Mouse (Mus musculus) forebrain, embryonic 14.5 days (tissue): ENCODE measurements around the gene Ccdc85c. TPM values are rescaled to one million over a fixed set of nuclear protein-coding genes. Genes with fewer than 3 reads are reported as not detected.

Source experiments
- ATAC-seq: fragments of 200-750 bp; cut with Nextera tagmentation; 2 replicates; pipeline ENCODE4 v1.8.0; 2017; ENCODE audit warnings: mild to moderate bottlenecking, moderate library complexity
- DNase-seq: peaks from one replicate; pipeline ENCODE4 v3.0.0-alpha.2; 2015; ENCODE audit warnings: low spot score
- H3K27ac ChIP-seq: fragments of 300-500 bp; sonication (generic); 2 replicates; pipeline ENCODE4 v1.5.1; 2014; ENCODE audit warnings: low read depth, mild to moderate bottlenecking, control low read depth, low read length, moderate library complexity
- H3K27me3 ChIP-seq: fragments of 300-500 bp; sonication (generic); replicated peaks from 2 replicates; pipeline ENCODE4 v1.6.1; 2014; ENCODE audit warnings: low read length, control low read depth, mixed read lengths; ENCODE audit not compliant: control insufficient read depth, insufficient read depth
- H3K36me3 ChIP-seq: fragments of 300-500 bp; sonication (generic); 2 replicates; pipeline ENCODE4 v1.6.1; 2014; ENCODE audit warnings: low read length, control low read depth; ENCODE audit not compliant: control insufficient read depth, insufficient read depth
- H3K4me1 ChIP-seq: fragments of 300-500 bp; sonication (generic); 2 replicates; pipeline ENCODE4 v1.6.1; 2014; ENCODE audit warnings: antibody characterized with exemption, low read length, control low read depth; ENCODE audit not compliant: control insufficient read depth, insufficient read depth
- H3K4me2 ChIP-seq: fragments of 300-500 bp; sonication (generic); 2 replicates; pipeline ENCODE4 v1.6.1; 2014; ENCODE audit warnings: mild to moderate bottlenecking, control low read depth, low read length
- H3K4me3 ChIP-seq: fragments of 300-500 bp; sonication (generic); 2 replicates; pipeline ENCODE4 v1.5.1; 2014; ENCODE audit warnings: low read depth, low read length, control low read depth
- H3K9ac ChIP-seq: fragments of 300-500 bp; sonication (generic); 2 replicates; pipeline ENCODE4 v1.6.1; 2014; ENCODE audit warnings: mild to moderate bottlenecking, low read length, control low read depth, moderate library complexity
- H3K9me3 ChIP-seq: fragments of 300-500 bp; sonication (generic); replicated peaks from 2 replicates; pipeline ENCODE4 v1.6.1; 2016; ENCODE audit warnings: low read length, control low read depth, mixed read lengths; ENCODE audit not compliant: control insufficient read depth
- WGBS: fragments of 180-500 bp; shearing (Covaris S2); extraction: QIAGEN DNeasy Blood & Tissue Kit; methylation state at CpG from one replicate; pipeline ENCODE4 v1.1.7; 2014; 5-methylcytosine and 5-hydroxymethylcytosine counted together
- polyA plus RNA-seq: library from polyadenylated mRNA; unstranded; fragments of >200 nt; fragmentation: Nextera tagmentation; extraction: Ambion mirVana; gene quantifications from 2 replicates; pipeline ENCODE4 v1.2.1, GENCODE M21; 2014

Gene Ccdc85c
- polyA plus RNA-seq, 1 experiment from 2014 or later: 14.5 TPM

DNA sequence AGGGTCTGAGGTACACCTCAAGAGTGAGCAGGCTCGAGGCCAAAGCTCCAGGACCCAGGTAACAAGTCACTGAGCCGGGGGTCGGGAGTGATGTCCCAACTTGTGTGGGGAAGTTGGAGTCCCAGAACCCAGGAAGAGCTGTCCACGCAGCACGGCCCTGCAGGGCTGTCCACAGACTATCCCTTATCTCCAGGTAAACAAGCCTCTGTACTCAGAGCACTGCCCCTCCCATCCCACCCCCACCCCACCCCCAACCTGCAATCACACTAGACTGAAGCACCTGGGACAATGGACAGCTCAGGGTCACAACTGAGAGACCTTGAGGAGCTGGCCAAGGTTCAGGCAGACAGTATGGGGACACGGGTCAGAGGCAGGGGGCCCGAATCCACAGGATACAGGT lies 10.3 kb downstream of the Ccdc85c start:
- no peaks in the 10 kb centered on the region for H3K27me3 ChIP-seq
- no peak; the same call in 1 of the 2 replicates for ATAC-seq
- peaks cover 29% of the 10 kb centered on the region for H3K4me1 ChIP-seq
- H3K27ac ChIP-seq: 0 out of 2 replicates have a peak overlapping the region, but pooled peaks have one; percentile 22
- H3K4me3 ChIP-seq: no peak overlapping the region
- no peaks in the 10 kb centered on the region for H3K9me3 ChIP-seq
- H3K9ac ChIP-seq: no peak overlapping the region
- no peak for DNase-seq
- H3K4me2 ChIP-seq: no peak overlapping the region
- H3K36me3 ChIP-seq: no peaks in the 10 kb centered on the region
- 77% methylated on average over 7 of the region's 7 CpGs for WGBS

DNA sequence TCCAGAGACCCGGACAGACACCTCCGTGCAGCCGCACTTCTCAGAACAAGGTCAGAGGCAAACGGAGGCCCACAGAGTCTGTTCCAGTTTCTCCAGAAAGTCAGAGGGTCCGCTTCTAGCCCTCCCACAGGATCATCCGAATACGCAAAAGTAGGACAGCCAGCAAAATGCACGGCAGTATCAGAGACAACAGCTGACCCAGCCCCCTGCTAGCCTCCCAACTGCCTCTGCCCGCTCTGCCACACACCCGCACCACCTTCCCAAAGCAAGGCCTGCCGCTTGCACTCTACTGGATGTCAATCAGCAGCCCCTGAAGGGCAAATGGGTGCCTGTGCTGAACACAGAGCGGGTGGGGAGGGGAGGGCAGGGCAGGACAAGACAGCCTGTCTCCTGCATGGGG lies 14.3 kb downstream of the Ccdc85c start:
- H3K4me3 ChIP-seq: no peak overlapping the region
- no peak overlapping the region for H3K4me2 ChIP-seq
- 86% methylated on average over 12 of the region's 12 CpGs for WGBS
- H3K4me1 ChIP-seq: peaks cover 33% of the 10 kb centered on the region
- no peaks in the 10 kb centered on the region for H3K27me3 ChIP-seq
- DNase-seq (no peak), ATAC-seq (no peak)
- no peaks in the 10 kb centered on the region for H3K36me3 ChIP-seq
- no peaks in the 10 kb centered on the region for H3K9me3 ChIP-seq
- no peak overlapping the region for H3K9ac ChIP-seq
- H3K27ac ChIP-seq: no peak overlapping the region

DNA sequence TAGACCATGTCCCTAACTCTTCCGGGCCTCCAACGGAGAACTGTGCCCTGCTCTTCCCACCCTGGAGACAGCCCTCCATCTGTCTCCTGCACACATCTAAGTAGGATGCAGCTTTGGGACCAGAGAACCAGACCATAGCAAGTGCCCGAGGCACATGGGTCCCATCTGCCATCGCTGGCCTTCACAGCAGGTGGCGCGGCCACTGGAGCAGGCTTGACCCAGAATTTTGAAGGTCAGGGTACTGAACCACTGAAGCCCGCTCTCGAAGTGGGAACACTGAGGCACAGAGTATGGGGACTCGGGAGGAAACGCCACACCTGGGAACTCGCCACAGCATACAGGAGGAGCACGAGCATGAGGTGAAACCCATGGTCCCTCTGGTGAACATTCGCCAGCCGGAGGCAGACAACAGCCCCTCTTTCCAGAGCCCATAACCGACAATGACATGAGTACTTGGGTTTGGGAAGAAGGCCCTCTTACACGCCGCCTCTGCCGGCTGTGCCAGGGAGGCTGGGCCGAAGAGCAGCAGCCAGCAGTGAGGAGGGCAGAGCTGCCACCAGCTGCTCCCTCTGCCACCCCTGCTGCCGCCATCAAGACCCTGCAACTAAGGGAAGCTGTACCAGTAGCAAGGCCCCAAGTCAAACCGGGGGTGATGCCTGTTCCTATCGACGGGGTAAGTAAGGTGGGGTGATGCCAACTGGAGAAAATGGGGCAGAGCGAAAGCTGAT lies 15.7 kb downstream of the Ccdc85c start:
- H3K36me3 ChIP-seq: no peaks in the 10 kb centered on the region
- H3K4me2 ChIP-seq: no peak overlapping the region
- ATAC-seq (no peak), DNase-seq (no peak)
- H3K4me1 ChIP-seq: peaks cover 29% of the 10 kb centered on the region
- H3K27me3 ChIP-seq: no peaks in the 10 kb centered on the region
- WGBS: 85% methylated on average over 24 of the region's 24 CpGs
- no peaks in the 10 kb centered on the region for H3K9me3 ChIP-seq
- H3K9ac ChIP-seq: no peak overlapping the region
- H3K27ac ChIP-seq: peak overlapping the region; percentile 5; the same call in 1 of the 2 replicates
- H3K4me3 ChIP-seq: no peak overlapping the region

DNA sequence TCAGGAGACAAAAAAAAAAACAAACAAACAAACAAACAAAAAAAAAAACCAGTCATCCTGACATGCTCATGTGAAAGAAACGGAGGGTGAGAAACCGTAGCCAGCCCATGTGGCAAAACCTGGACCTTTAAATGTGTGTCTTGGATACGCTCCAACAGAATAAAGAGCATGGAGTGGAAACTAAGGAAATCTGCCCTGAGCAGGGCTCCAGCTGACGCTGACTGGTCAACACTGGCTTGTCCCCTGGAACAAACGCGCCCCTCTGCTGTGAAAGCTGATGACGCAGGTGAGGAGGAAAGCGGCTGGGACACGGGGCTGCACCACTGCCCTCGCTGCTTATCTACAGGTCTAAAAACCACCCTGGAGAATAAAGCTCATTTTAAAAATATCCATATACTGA lies 18.5 kb downstream of the Ccdc85c start:
- Histone ChIP-seq H3K27me3 (no peaks in the 10 kb centered on the region), H3K4me1 (peaks cover 25% of the 10 kb centered on the region), H3K4me2 (no peak overlapping the region), H3K36me3 (no peaks in the 10 kb centered on the region), H3K27ac (no peak overlapping the region), H3K4me3 (no peak overlapping the region), H3K9ac (no peak overlapping the region), H3K9me3 (no peaks in the 10 kb centered on the region)
- WGBS: 49% methylated on average over 10 of the region's 10 CpGs
- DNase-seq (peak; percentile 46), ATAC-seq (no peak)

DNA sequence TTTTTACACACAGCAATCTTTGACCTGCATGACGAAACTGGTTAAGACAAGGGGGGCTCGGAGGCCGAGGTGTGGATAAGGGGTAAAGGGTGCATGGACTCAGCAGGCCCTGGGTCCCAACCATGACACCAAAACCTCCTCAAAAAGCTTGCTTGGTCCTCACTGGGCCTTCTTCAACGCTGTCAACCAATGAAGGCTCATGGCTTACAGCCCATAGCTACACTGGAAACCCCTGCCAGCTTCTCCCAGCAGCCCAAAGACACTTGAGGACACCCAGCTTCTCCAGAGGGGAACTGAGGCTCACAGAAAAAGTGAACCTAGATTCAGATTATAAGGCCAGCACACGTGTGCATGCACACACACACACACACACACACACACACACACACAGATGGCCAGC lies 19.3 kb downstream of the Ccdc85c start:
- no peak overlapping the region for H3K9ac ChIP-seq
- no peak overlapping the region for H3K4me2 ChIP-seq

DNA sequence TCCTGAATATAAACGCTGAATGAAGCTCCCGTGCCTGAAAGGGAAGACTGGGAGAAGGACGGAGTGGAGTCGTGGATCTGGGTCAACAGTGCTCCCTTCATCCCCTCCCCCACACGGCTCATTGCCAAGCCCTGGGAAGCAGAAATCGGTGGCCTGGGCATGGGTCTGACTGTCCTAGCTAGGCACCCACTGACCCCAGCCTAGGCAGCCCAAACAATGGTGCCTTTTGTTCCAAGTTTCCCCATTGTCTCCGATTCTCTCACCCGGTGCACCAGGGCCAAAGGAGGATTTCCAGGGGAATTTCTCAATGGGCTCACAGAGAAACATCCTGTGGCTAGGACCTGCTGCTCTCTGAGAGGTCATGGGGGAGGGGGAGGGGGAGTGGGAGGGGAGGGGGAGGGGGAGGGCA lies 19.7 kb downstream of the Ccdc85c start:
- no peaks in the 10 kb centered on the region for H3K27me3 ChIP-seq
- H3K4me1 ChIP-seq: peaks cover 25% of the 10 kb centered on the region
- H3K9ac ChIP-seq: peak overlapping the region; percentile 13; the same call in 1 of the 2 replicates
- ATAC-seq: peak; percentile 24; the same call in 1 of the 2 replicates
- 1% methylated on average over 8 of the region's 8 CpGs for WGBS
- H3K4me2 ChIP-seq: no peak overlapping the region
- no peak overlapping the region for H3K4me3 ChIP-seq
- H3K9me3 ChIP-seq: no peaks in the 10 kb centered on the region
- DNase-seq: peak; percentile 34
- H3K27ac ChIP-seq: peak overlapping the region; percentile 39; the same call in 1 of the 2 replicates
- no peaks in the 10 kb centered on the region for H3K36me3 ChIP-seq

More for the DNA sequence above, 19.3 kb downstream of the Ccdc85c start:
- no peak overlapping the region for H3K27ac ChIP-seq
- WGBS: 24% methylated on average over 5 of the region's 5 CpGs
- no peak for ATAC-seq
- H3K4me1 ChIP-seq: peaks cover 25% of the 10 kb centered on the region
- H3K4me3 ChIP-seq: no peak overlapping the region
- H3K27me3 ChIP-seq: no peaks in the 10 kb centered on the region
- no peaks in the 10 kb centered on the region for H3K9me3 ChIP-seq
- no peaks in the 10 kb centered on the region for H3K36me3 ChIP-seq
- no peak for DNase-seq

DNA sequence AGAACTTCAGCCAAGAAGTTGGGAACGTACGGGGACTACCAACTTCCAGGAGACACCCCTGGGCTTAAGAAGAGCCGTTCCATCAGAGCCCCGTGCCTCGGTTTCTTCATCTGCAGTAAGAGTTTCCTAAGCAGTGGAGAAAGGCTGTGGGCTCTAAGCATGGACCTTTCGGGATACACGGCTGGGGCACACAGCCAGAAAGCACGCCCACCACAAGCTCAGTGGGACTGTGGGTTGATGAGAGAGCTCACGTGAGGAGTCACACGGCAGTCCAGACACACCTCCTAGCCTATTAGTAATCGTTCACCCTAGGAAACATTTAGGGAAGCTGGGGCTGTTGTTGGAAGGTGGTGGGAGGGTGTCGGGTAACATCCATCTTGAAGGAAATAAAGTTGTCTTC lies 22.2 kb downstream of the Ccdc85c start:
- no peak overlapping the region for H3K27ac ChIP-seq
- H3K9ac ChIP-seq: no peak overlapping the region
- ATAC-seq (no peak), DNase-seq (no peak)
- no peaks in the 10 kb centered on the region for H3K36me3 ChIP-seq
- no peaks in the 10 kb centered on the region for H3K27me3 ChIP-seq
- peaks cover 33% of the 10 kb centered on the region for H3K4me1 ChIP-seq
- H3K9me3 ChIP-seq: no peaks in the 10 kb centered on the region
- 67% methylated on average over 12 of the region's 12 CpGs for WGBS
- H3K4me2 ChIP-seq: no peak overlapping the region
- no peak overlapping the region for H3K4me3 ChIP-seq

DNA sequence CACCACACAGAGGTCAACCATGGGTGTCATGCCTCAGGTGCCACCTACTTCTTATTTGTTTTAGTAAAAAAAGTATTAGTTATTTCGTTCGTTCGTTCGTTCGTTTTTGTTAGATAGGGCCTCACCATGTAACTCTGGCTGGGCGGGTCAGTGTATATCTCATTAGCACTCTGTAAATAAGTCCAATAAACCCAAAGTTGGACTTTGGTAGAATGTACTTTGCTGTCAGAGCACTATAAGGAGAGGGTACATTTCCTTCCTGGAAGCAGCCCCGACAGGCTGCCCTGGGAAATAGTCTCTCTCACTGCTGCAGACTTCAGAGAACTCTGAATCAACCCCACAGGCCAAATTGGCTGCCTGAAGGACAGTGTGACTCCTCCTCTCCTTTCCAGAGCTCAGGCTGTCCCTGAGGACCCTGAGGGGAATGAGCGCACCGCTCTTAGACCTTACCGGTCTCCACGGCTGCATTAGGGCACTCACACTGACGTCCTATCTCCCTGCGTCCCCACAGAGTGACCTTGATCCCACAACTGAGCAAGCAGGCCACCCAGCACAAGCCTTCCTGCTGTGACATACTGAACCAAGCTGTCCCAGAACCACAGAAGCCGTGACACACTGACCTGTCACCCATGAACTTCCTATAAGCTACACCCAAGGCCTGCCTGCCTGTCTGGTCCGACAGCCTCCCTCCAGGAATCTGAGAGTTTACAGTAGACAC lies 23.2 kb downstream of the Ccdc85c start:
- H3K9ac ChIP-seq: no peak overlapping the region
- H3K4me2 ChIP-seq: no peak overlapping the region
- no peak overlapping the region for H3K27ac ChIP-seq
- ATAC-seq (no peak), DNase-seq (no peak)
- no peaks in the 10 kb centered on the region for H3K27me3 ChIP-seq
- no peak overlapping the region for H3K4me3 ChIP-seq
- peaks cover 36% of the 10 kb centered on the region for H3K4me1 ChIP-seq
- no peaks in the 10 kb centered on the region for H3K9me3 ChIP-seq
- 85% methylated on average over 15 of the region's 15 CpGs for WGBS
- H3K36me3 ChIP-seq: no peaks in the 10 kb centered on the region
